Mouse (Mus musculus): ENCODE results near the gene Zfp324.

GRCm38 (mm10) chr7:13006531-13006930 lies 40.9 kb downstream of the Zfp324 start:
- no peak for TF ChIP-seq CTCF (IDR thresholded peaks at IDR 0.05)
- no peak for TF ChIP-seq EP300 (IDR thresholded peaks at IDR 0.05; ENCODE audit: insufficient read depth, low read depth, low read length)
- no peak for TF ChIP-seq POLR2A (IDR thresholded peaks at IDR 0.05; ENCODE audit: insufficient read depth, low read depth, low read length)

Measured in heart, adult 2 months (tissue).